Mouse (Mus musculus) spleen, postnatal 14 days (tissue): Measurements from ENCODE around the gene Gm13420.
"Not testable (repeated sequence)": the region's sequence is repeated elsewhere in the genome, so short reads cannot be mapped to it uniquely, and the experiment has no call there.

ENCODE experiments used
- DNase-seq, 2 experiments: peaks; one replicate each; pipeline ENCODE4 v3.0.0; 2021 to 2022; ENCODE audit warnings: low spot score in 2 of 2

Gm13420 gene

GRCm38 (mm10) chr2:29738799-29739198 lies 12.7 kb downstream of the Gm13420 start:
- no peak for DNase-seq

- no peak for DNase-seq
Observed at GRCm38 (mm10) chr2:29737209-29737925, 14.1 kb downstream of the Gm13420 start.

- no peak for DNase-seq
Observed at GRCm38 (mm10) chr2:29735708-29736107, 15.8 kb downstream of the Gm13420 start.

- no peak for DNase-seq
Observed at GRCm38 (mm10) chr2:29733348-29733747, 18.1 kb downstream of the Gm13420 start.

GRCm38 (mm10) chr2:29732559-29732958 lies 18.9 kb downstream of the Gm13420 start:
- DNase-seq, result no peak

DNA sequence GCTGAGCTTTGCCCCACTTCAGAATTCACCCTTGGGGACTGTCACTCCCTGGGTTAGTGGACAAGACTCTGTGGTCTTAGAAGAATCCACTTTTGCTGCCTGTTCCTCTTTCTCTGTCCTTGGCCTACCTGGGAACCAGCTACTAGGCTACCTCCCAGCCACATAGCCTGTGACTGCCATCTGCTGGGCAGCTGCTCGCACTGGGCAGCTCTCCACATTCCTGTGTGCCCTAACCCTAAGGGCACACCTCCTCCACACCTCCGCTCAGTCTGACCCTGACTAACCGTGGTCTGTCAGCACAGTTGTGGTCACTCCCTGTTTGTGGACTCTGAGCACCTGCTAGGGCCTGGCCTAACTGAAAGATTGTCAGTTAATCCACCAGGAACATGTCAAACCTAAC lies 19.9 kb downstream of the Gm13420 start:
- DNase-seq, result peak in 1 of 2 experiments; percentile 33

DNA sequence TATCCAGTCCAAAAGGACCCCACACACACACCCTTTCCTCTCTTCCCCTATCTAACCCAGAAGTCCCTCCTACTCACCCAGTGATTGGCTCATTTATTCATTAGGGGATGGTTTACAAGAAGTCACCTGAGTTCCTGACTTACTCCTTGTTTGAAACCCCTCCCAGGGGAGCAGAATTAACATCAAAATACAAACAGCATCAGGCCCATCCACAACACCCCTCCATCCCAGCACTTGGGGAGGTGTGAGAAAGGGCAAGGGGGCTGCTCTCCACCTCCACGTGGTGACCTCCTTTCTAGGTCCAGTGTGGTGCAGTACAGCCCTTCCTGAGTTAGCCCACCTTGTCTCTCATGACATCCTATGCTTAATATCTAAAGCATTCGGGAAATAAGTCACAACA lies 22.0 kb downstream of the Gm13420 start:
- no peak for DNase-seq

GRCm38 (mm10) chr2:29724664-29725365 lies 26.7 kb downstream of the Gm13420 start:
- DNase-seq, result no peak

DNA sequence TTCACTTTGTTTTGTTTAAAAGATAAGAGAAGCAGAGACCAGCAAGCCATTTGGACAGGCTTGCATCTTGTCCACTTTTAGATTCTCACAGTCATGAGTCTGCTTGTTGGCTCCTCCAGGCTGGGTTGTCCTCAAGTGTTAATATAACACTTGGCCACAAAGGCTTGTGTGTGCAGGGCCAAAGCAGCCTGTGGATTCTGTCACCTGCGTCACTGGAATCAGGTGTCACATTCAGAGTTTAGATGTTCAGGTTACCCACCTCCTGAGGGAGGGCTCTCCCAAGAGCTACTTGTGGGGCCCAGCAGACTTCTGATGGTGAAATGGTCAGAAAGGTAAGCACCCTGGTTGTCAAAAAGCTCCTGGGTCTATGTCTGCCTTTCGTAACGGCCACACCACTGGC lies 28.4 kb downstream of the Gm13420 start:
- no peak for DNase-seq

DNA sequence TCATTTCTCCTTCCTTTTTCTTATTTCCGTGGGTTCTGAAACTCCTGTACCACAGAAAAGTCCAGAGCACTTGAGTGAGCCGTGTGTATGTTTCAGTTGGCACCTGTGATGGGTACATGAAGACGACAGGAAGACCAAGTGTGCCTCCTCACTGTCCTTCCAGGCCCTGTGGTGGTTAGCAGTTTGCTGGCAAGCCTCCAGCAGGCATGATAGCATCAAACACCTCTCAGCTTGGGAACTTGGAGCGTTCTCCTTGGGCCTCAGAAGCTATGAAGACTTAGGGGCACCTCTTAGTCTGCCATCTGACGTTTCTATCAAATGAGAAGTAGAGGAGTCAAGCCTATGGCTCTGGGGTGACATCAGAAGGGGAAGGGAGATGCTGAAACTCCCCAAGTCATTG lies 32.9 kb downstream of the Gm13420 start:
- DNase-seq, result no peak

- DNase-seq, result no peak
Observed at GRCm38 (mm10) chr2:29716691-29717090, 34.8 kb downstream of the Gm13420 start.

GRCm38 (mm10) chr2:29716143-29716542 lies 35.3 kb downstream of the Gm13420 start:
- DNase-seq, result no peak

GRCm38 (mm10) chr2:29714127-29714526 lies 37.4 kb downstream of the Gm13420 start:
- DNase-seq, result no peak

- DNase-seq, result no peak
Observed at GRCm38 (mm10) chr2:29713501-29713900, 38.0 kb downstream of the Gm13420 start.

DNA sequence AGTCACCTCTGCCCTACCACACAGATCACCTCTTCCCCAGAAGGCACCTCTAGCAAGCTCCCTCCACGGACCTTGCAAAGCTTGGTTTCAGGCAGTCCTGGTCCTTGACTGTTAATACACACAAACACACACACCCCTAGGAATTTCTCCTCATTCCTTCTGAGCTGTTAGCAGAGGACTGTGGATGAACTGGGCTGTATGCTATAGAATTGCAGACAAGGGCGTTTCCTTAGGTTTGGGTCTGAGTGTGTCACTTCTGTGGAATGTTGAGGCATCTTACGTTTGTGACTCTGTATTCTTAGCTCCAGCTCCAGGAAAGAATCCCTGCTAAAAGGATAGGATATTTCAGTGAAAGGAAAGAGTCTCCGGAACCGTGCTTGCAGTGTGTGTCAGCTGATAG lies 39.6 kb downstream of the Gm13420 start:
- DNase-seq, result no peak

DNA sequence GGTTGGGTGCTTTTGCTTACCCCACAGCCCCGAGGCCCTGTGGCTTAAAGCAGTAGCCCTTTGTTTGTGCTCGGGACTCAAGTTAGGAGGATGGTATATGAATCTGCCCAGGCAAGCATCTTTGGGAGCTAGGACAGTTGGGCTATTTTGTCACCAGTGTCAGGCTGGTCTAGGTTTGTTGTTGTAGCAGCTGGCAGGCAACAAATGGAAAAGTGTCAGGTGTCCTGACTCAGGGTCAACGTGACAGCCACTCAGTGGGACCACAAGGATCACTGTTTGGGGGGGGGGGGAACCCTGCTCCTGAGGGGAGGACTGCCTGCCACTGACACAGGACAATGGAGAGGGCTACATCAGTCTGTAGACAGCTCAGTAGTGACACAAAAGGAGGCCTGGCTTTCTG lies 40.4 kb downstream of the Gm13420 start:
- no peak for DNase-seq

DNA sequence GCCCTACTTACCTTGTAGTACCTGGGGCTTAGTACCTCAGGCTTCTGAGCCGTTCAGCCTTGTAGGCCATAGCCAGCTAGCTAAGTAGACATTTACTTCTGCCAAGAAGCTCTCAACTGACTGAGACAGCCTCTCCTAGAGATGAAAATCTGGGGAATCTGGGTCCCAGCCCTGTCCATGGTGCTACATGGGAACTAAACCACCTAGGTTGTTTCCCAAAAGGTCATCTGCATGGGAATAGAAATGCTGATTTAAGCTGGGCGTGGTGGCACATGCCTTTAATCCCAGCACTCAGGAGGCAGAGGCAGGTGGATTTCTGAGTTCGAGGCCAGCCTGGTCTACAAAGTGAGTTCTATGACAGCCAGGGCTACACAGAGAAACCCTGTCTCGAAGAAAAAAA lies 43.3 kb downstream of the Gm13420 start:
- DNase-seq, result not testable (repeated sequence)

GRCm38 (mm10) chr2:29707731-29708130 lies 43.8 kb downstream of the Gm13420 start:
- peak in 1 of 2 experiments; percentile 10 for DNase-seq

DNA sequence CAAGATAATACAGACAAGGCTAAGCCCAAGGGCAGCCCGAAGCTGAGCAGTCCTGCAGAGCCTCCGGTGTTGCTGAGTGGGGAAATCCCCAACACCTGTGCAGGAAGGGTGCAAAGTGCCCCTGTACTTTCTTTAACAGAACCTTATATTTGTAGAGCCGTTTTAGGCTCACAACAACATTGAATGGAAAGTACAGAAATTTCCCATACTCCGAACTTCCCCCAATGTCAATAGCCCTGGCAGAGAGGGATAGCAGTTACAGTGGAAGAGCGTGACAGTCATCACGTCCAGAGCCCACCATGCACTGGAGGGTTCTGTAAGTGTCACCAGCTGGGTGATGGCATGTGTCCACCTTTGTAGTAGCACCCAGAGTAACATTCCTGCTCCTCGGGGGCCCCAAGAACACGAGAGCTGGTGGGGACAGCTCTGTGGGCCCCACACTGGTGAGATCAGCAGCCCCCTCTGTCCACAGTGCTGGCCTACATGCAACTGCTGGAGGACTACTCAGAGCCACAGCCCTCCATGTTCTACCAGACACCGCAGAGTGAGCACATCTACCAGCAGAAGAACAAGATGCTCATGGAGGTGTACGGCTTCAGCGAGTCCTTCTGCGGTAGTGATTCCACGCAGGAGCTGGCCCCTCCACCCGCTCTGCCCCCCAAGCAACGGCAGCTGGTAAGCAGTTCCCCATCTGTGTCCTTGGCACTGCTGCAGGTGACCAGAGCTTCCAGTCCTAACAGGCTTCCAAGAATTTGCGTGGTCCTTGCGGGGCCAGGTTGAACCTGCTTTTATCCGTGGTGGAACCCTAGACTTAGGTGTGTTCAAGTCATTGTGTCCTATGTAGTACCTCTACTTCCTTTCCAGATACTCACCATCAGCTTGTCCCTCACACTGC lies 44.5 kb downstream of the Gm13420 start:
- DNase-seq, result no peak

GRCm38 (mm10) chr2:29705493-29705892 lies 46.0 kb downstream of the Gm13420 start:
- no peak for DNase-seq

- DNase-seq, result no peak
Observed at GRCm38 (mm10) chr2:29703104-29704081, 48.1 kb downstream of the Gm13420 start.
